Mouse (Mus musculus): ENCODE data around the gene Ppp2r5c. TPM values are rescaled to one million over a fixed set of nuclear protein-coding genes. Genes with fewer than 3 reads are reported as not detected.

The Ppp2r5c gene
- total RNA-seq, 2 experiments from 2014 or later, result 266 to 272 TPM

- intact Hi-C loops (cut with DNase I), result loop anchor here (5.0 to 10.0 kb wide), 2 partner anchors 157 to 399 kb away; partner anchors contain the start of genes Dync1h1 and Mok
- Histone ChIP-seq H3K4me3 (peak overlapping the region; percentile 97), H3K27ac (peak overlapping the region; percentile 92)
- TF ChIP-seq CTCF (IDR thresholded peaks at IDR 0.05), result no peak
- DNase-seq (ENCODE audit: extremely low spot score in 1 of 2, low spot score in 2 of 2), result no peak
Observed at GRCm38 (mm10) chr12:110445775-110446174, 1.1 kb upstream of the Ppp2r5c start.

- intact Hi-C loops (cut with DNase I), result loop anchor here (5.0 to 10.0 kb wide), 2 partner anchors 155 to 397 kb away; partner anchors contain the start of genes Dync1h1 and Mok
- Histone ChIP-seq H3K4me3 (peak overlapping the region; percentile 95), H3K27ac (peak overlapping the region; percentile 90)
- TF ChIP-seq CTCF (IDR thresholded peaks at IDR 0.05), result no peak
- DNase-seq (ENCODE audit: extremely low spot score in 1 of 2, low spot score in 2 of 2), result peak; percentile 52 to 61
Observed at GRCm38 (mm10) chr12:110447306-110447705, 386 bp downstream of the Ppp2r5c start.

GRCm38 (mm10) chr12:110448767-110449166, 1.8 kb downstream of the Ppp2r5c start:
- Histone ChIP-seq H3K27ac (peak overlapping the region; percentile 13; the same call in 1 of the 2 replicates), H3K4me3 (peak overlapping the region; percentile 35)
- intact Hi-C loops (cut with DNase I), result loop anchor here (5.0 to 10.0 kb wide), 2 partner anchors 154 to 396 kb away; partner anchors contain the start of genes Dync1h1 and Mok
- TF ChIP-seq CTCF (IDR thresholded peaks at IDR 0.05), result no peak
- DNase-seq (ENCODE audit: extremely low spot score in 1 of 2, low spot score in 2 of 2), result no peak

- intact Hi-C loops (cut with DNase I), result loop anchor here (5.0 kb wide), 1 partner anchor 108 kb away; no protein-coding TSS in a partner anchor
- H3K27ac ChIP-seq, result no peak overlapping the region
Observed at GRCm38 (mm10) chr12:110454223-110454622, 7.3 kb downstream of the Ppp2r5c start.

GRCm38 (mm10) chr12:110456024-110456423, 9.1 kb downstream of the Ppp2r5c start:
- TF ChIP-seq CTCF (IDR thresholded peaks at IDR 0.05), result no peak
- H3K4me3 ChIP-seq, result no peak overlapping the region
- intact Hi-C loops (cut with DNase I), result no loop called here
- no peak for DNase-seq (ENCODE audit: extremely low spot score in 1 of 2, low spot score in 2 of 2)
- 0 out of 2 replicates have a peak overlapping the region, but pooled peaks have one; percentile 24 for H3K27ac ChIP-seq

More at GRCm38 (mm10) chr12:110454223-110454622, 7.3 kb downstream of the Ppp2r5c start:
- H3K4me3 ChIP-seq, result no peak overlapping the region
- TF ChIP-seq CTCF (IDR thresholded peaks at IDR 0.05), result peak; percentile 90
- peak; percentile 57 to 60 for DNase-seq (ENCODE audit: extremely low spot score in 1 of 2, low spot score in 2 of 2)

- intact Hi-C loops (cut with DNase I), result loop anchor here (2.0 kb wide), 1 partner anchor 132 kb away; no protein-coding TSS in a partner anchor
Observed at GRCm38 (mm10) chr12:110458667-110459066, 11.7 kb downstream of the Ppp2r5c start.

GRCm38 (mm10) chr12:110460418-110461300, 13.7 kb downstream of the Ppp2r5c start:
- Histone ChIP-seq H3K27ac (no peak overlapping the region; the same call in 1 of the 2 replicates), H3K4me3 (no peak overlapping the region)
- no peak for TF ChIP-seq CTCF (IDR thresholded peaks at IDR 0.05)
- DNase-seq (ENCODE audit: extremely low spot score in 1 of 2, low spot score in 2 of 2), result no peak
- intact Hi-C loops (cut with DNase I), result no loop called here

More at GRCm38 (mm10) chr12:110458667-110459066, 11.7 kb downstream of the Ppp2r5c start:
- no peak for TF ChIP-seq CTCF (IDR thresholded peaks at IDR 0.05)
- no peak for DNase-seq (ENCODE audit: extremely low spot score in 1 of 2, low spot score in 2 of 2)
- Histone ChIP-seq H3K27ac (peak overlapping the region; percentile 88), H3K4me3 (no peak overlapping the region)

- intact Hi-C loops (cut with DNase I), result no loop called here
- no peak for DNase-seq (ENCODE audit: extremely low spot score in 1 of 2, low spot score in 2 of 2)
- Histone ChIP-seq H3K27ac (no peak overlapping the region), H3K4me3 (no peak overlapping the region)
- no peak for TF ChIP-seq CTCF (IDR thresholded peaks at IDR 0.05)
Observed at GRCm38 (mm10) chr12:110463711-110464110, 16.8 kb downstream of the Ppp2r5c start.

GRCm38 (mm10) chr12:110471426-110471825, 24.5 kb downstream of the Ppp2r5c start:
- TF ChIP-seq CTCF (IDR thresholded peaks at IDR 0.05), result no peak
- intact Hi-C loops (cut with DNase I), result no loop called here
- Histone ChIP-seq H3K4me3 (no peak overlapping the region), H3K27ac (no peak overlapping the region)
- no peak for DNase-seq (ENCODE audit: extremely low spot score in 1 of 2, low spot score in 2 of 2)

- no peak for DNase-seq (ENCODE audit: extremely low spot score in 1 of 2, low spot score in 2 of 2)
- TF ChIP-seq CTCF (IDR thresholded peaks at IDR 0.05), result no peak
- no peak overlapping the region for H3K4me3 ChIP-seq
- intact Hi-C loops (cut with DNase I), result no loop called here
- no peak overlapping the region for H3K27ac ChIP-seq
Observed at GRCm38 (mm10) chr12:110472247-110472646, 25.3 kb downstream of the Ppp2r5c start.

GRCm38 (mm10) chr12:110474497-110474896, 27.6 kb downstream of the Ppp2r5c start:
- no peak for TF ChIP-seq CTCF (IDR thresholded peaks at IDR 0.05)
- intact Hi-C loops (cut with DNase I), result no loop called here
- H3K27ac ChIP-seq, result no peak overlapping the region
- no peak for DNase-seq (ENCODE audit: extremely low spot score in 1 of 2, low spot score in 2 of 2)
- no peak overlapping the region for H3K4me3 ChIP-seq

GRCm38 (mm10) chr12:110476561-110476960, 29.6 kb downstream of the Ppp2r5c start:
- no peak overlapping the region for H3K27ac ChIP-seq
- DNase-seq (ENCODE audit: extremely low spot score in 1 of 2, low spot score in 2 of 2), result no peak
- H3K4me3 ChIP-seq, result no peak overlapping the region
- TF ChIP-seq CTCF (IDR thresholded peaks at IDR 0.05), result no peak
- intact Hi-C loops (cut with DNase I), result no loop called here
